Mouse (Mus musculus): ENCODE measurements at regions not wholly inside any gene's neighbourhood (a gene's known extent, or its start where the extent isn't known, plus 50 kb on each side); places are given as distances from the start of the nearest gene placed in this dataset.

- no peak for DNase-seq (ENCODE audit: low spot score)
- Histone ChIP-seq H3K4me2 (ENCODE audit: low read depth, low read length) (no peak overlapping the region), H3K27me3 (ENCODE audit: control insufficient read depth, insufficient read depth, low read length) (no peaks in the 10 kb centered on the region), H3K9me3 (replicated peaks; ENCODE audit: control insufficient read depth, low read length) (no peaks in the 10 kb centered on the region), H3K27ac (replicated peaks; ENCODE audit: low read depth, low read length) (no peak overlapping the region), H3K9ac (replicated peaks; ENCODE audit: low read length) (no peak overlapping the region), H3K4me3 (ENCODE audit: low read depth, low read length) (no peak overlapping the region), H3K36me3 (replicated peaks; ENCODE audit: control insufficient read depth, insufficient read depth, low read depth, low read length) (no peaks in the 10 kb centered on the region), H3K4me1 (ENCODE audit: control insufficient read depth, insufficient read depth, low read length) (no peaks in the 10 kb centered on the region)
- no peak for ATAC-seq (replicated peaks; ENCODE audit: insufficient number of reproducible peaks, low FRiP score, low TSS enrichment, low read depth)
- WGBS: 87% methylated on average over 2 of the region's 2 CpGs
Observed at GRCm38 (mm10) chr6:117308636-117309035, 140.3 kb downstream of the Cxcl12 start.

- DNase-seq (ENCODE audit: low spot score) (peak; percentile 34), ATAC-seq (replicated peaks; ENCODE audit: insufficient number of reproducible peaks, low FRiP score, low TSS enrichment, low read depth) (no peak)
- no peaks in the 10 kb centered on the region for H3K9me3 ChIP-seq (replicated peaks; ENCODE audit: control insufficient read depth, low read length)
- 54% methylated on average over 13 of the region's 13 CpGs for WGBS
- H3K27ac ChIP-seq (replicated peaks; ENCODE audit: low read depth, low read length): no peak overlapping the region
- no peaks in the 10 kb centered on the region for H3K36me3 ChIP-seq (replicated peaks; ENCODE audit: control insufficient read depth, insufficient read depth, low read depth, low read length)
- H3K4me1 ChIP-seq (ENCODE audit: control insufficient read depth, insufficient read depth, low read length): no peaks in the 10 kb centered on the region
- no peak overlapping the region for H3K4me2 ChIP-seq (ENCODE audit: low read depth, low read length)
- no peaks in the 10 kb centered on the region for H3K27me3 ChIP-seq (ENCODE audit: control insufficient read depth, insufficient read depth, low read length)
- no peak overlapping the region for H3K4me3 ChIP-seq (ENCODE audit: low read depth, low read length)
- no peak overlapping the region for H3K9ac ChIP-seq (replicated peaks; ENCODE audit: low read length)
Observed at GRCm38 (mm10) chr6:117312891-117313781, 144.8 kb downstream of the Cxcl12 start.

GRCm38 (mm10) chr6:117313944-117314566, 145.7 kb downstream of the Cxcl12 start:
- H3K4me3 ChIP-seq (ENCODE audit: low read depth, low read length): no peak overlapping the region
- no peak overlapping the region for H3K27ac ChIP-seq (replicated peaks; ENCODE audit: low read depth, low read length)
- ATAC-seq (replicated peaks; ENCODE audit: insufficient number of reproducible peaks, low FRiP score, low TSS enrichment, low read depth): no peak
- no peaks in the 10 kb centered on the region for H3K4me1 ChIP-seq (ENCODE audit: control insufficient read depth, insufficient read depth, low read length)
- H3K9me3 ChIP-seq (replicated peaks; ENCODE audit: control insufficient read depth, low read length): no peaks in the 10 kb centered on the region
- no peaks in the 10 kb centered on the region for H3K36me3 ChIP-seq (replicated peaks; ENCODE audit: control insufficient read depth, insufficient read depth, low read depth, low read length)
- 29% methylated on average over 6 of the region's 6 CpGs for WGBS
- H3K4me2 ChIP-seq (ENCODE audit: low read depth, low read length): no peak overlapping the region
- H3K9ac ChIP-seq (replicated peaks; ENCODE audit: low read length): no peak overlapping the region
- no peak for DNase-seq (ENCODE audit: low spot score)
- H3K27me3 ChIP-seq (ENCODE audit: control insufficient read depth, insufficient read depth, low read length): no peaks in the 10 kb centered on the region

- no peak overlapping the region for H3K27ac ChIP-seq (replicated peaks; ENCODE audit: low read depth, low read length)
- DNase-seq (ENCODE audit: low spot score) (no peak), ATAC-seq (replicated peaks; ENCODE audit: insufficient number of reproducible peaks, low FRiP score, low TSS enrichment, low read depth) (no peak)
- H3K4me3 ChIP-seq (ENCODE audit: low read depth, low read length): no peak overlapping the region
- H3K9me3 ChIP-seq (replicated peaks; ENCODE audit: control insufficient read depth, low read length): no peaks in the 10 kb centered on the region
- no peak overlapping the region for H3K4me2 ChIP-seq (ENCODE audit: low read depth, low read length)
- H3K36me3 ChIP-seq (replicated peaks; ENCODE audit: control insufficient read depth, insufficient read depth, low read depth, low read length): no peaks in the 10 kb centered on the region
- no peak overlapping the region for H3K9ac ChIP-seq (replicated peaks; ENCODE audit: low read length)
- no peaks in the 10 kb centered on the region for H3K27me3 ChIP-seq (ENCODE audit: control insufficient read depth, insufficient read depth, low read length)
- H3K4me1 ChIP-seq (ENCODE audit: control insufficient read depth, insufficient read depth, low read length): no peaks in the 10 kb centered on the region
Observed at GRCm38 (mm10) chr6:117323301-117323700, 155.0 kb downstream of the Cxcl12 start.

GRCm38 (mm10) chr6:117323850-117324249, 155.5 kb downstream of the Cxcl12 start:
- ATAC-seq (replicated peaks; ENCODE audit: insufficient number of reproducible peaks, low FRiP score, low TSS enrichment, low read depth) (no peak), DNase-seq (ENCODE audit: low spot score) (no peak)
- 63% methylated on average over 3 of the region's 3 CpGs for WGBS
- H3K9me3 ChIP-seq (replicated peaks; ENCODE audit: control insufficient read depth, low read length): no peaks in the 10 kb centered on the region
- no peak overlapping the region for H3K27ac ChIP-seq (replicated peaks; ENCODE audit: low read depth, low read length)
- no peaks in the 10 kb centered on the region for H3K36me3 ChIP-seq (replicated peaks; ENCODE audit: control insufficient read depth, insufficient read depth, low read depth, low read length)
- H3K9ac ChIP-seq (replicated peaks; ENCODE audit: low read length): no peak overlapping the region
- H3K4me1 ChIP-seq (ENCODE audit: control insufficient read depth, insufficient read depth, low read length): no peaks in the 10 kb centered on the region
- no peak overlapping the region for H3K4me2 ChIP-seq (ENCODE audit: low read depth, low read length)
- H3K4me3 ChIP-seq (ENCODE audit: low read depth, low read length): no peak overlapping the region
- no peaks in the 10 kb centered on the region for H3K27me3 ChIP-seq (ENCODE audit: control insufficient read depth, insufficient read depth, low read length)

GRCm38 (mm10) chr6:117326835-117327775, 158.8 kb downstream of the Cxcl12 start:
- Histone ChIP-seq H3K9me3 (replicated peaks; ENCODE audit: control insufficient read depth, low read length) (no peaks in the 10 kb centered on the region), H3K27ac (replicated peaks; ENCODE audit: low read depth, low read length) (no peak overlapping the region), H3K9ac (replicated peaks; ENCODE audit: low read length) (no peak overlapping the region), H3K27me3 (ENCODE audit: control insufficient read depth, insufficient read depth, low read length) (no peaks in the 10 kb centered on the region), H3K4me1 (ENCODE audit: control insufficient read depth, insufficient read depth, low read length) (no peaks in the 10 kb centered on the region), H3K36me3 (replicated peaks; ENCODE audit: control insufficient read depth, insufficient read depth, low read depth, low read length) (no peaks in the 10 kb centered on the region), H3K4me2 (ENCODE audit: low read depth, low read length) (no peak overlapping the region), H3K4me3 (ENCODE audit: low read depth, low read length) (no peak overlapping the region)
- ATAC-seq (replicated peaks; ENCODE audit: insufficient number of reproducible peaks, low FRiP score, low TSS enrichment, low read depth): no peak
- peak; percentile 45 for DNase-seq (ENCODE audit: low spot score)
- 42% methylated on average over 18 of the region's 18 CpGs for WGBS

GRCm38 (mm10) chr6:117329164-117329939, 161.0 kb downstream of the Cxcl12 start:
- 75% methylated on average over 8 of the region's 8 CpGs for WGBS
- peaks cover 3% of the 10 kb centered on the region; the same call in 1 of the 2 replicates for H3K4me1 ChIP-seq (ENCODE audit: control insufficient read depth, insufficient read depth, low read length)
- no peaks in the 10 kb centered on the region for H3K27me3 ChIP-seq (ENCODE audit: control insufficient read depth, insufficient read depth, low read length)
- H3K9ac ChIP-seq (replicated peaks; ENCODE audit: low read length): no peak overlapping the region
- no peak for DNase-seq (ENCODE audit: low spot score)
- no peak overlapping the region for H3K4me2 ChIP-seq (ENCODE audit: low read depth, low read length)
- no peak for ATAC-seq (replicated peaks; ENCODE audit: insufficient number of reproducible peaks, low FRiP score, low TSS enrichment, low read depth)
- H3K27ac ChIP-seq (replicated peaks; ENCODE audit: low read depth, low read length): no peak overlapping the region
- no peaks in the 10 kb centered on the region for H3K36me3 ChIP-seq (replicated peaks; ENCODE audit: control insufficient read depth, insufficient read depth, low read depth, low read length)
- H3K9me3 ChIP-seq (replicated peaks; ENCODE audit: control insufficient read depth, low read length): no peaks in the 10 kb centered on the region
- no peak overlapping the region for H3K4me3 ChIP-seq (ENCODE audit: low read depth, low read length)
